Mouse (Mus musculus) stomach, postnatal 0 days (tissue): ENCODE measurements around the gene Olfr384.

Experiments used
- CTCF ChIP-seq: IDR thresholded peaks from 2 replicates; pipeline ENCODE4 v1.5.1; 2016; ENCODE audit warnings: antibody characterized with exemption, low read depth, mild to moderate bottlenecking, moderate library complexity
- EP300 ChIP-seq: optimal IDR thresholded peaks from 2 replicates; pipeline ENCODE3; 2016; ENCODE audit warnings: antibody characterized with exemption

DNA sequence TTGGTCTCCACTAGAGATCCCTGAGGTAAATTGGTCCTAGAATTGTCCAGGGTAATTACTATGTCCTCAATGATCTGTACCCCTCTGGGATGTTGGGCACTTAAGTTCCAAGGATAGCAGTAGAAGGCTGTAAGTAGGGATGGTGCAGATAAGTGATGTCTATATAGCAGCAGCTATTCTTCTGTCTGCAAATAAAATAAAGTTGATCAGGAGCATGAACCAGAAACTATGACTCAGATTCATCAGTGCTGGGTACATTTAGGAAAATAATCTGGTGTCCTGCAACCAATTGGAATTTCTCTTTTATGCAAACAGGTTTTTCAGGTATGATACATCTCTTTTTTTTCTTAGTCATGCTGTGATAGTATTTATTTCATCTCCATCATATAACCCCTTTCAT lies at the start of gene Olfr384:
- TF ChIP-seq CTCF (no peak), EP300 (no peak)
